Mouse (Mus musculus): ENCODE results near the gene Ncapg2. TPM values are rescaled to one million over a fixed set of nuclear protein-coding genes. Genes with fewer than 3 reads are reported as not detected.

The Ncapg2 gene
- total RNA-seq, 2 experiments from 2014 or later = 5.2 to 5.4 TPM

GRCm38 (mm10) chr12:116438591-116438990 lies 33.4 kb downstream of the Ncapg2 start:
- DNase-seq (ENCODE audit: extremely low spot score in 1 of 2, low spot score in 1 of 2) = no peak

GRCm38 (mm10) chr12:116442184-116442583 lies 37.0 kb downstream of the Ncapg2 start:
- DNase-seq (ENCODE audit: extremely low spot score in 1 of 2, low spot score in 1 of 2) = no peak

GRCm38 (mm10) chr12:116449536-116449935 lies 44.3 kb downstream of the Ncapg2 start:
- no peak for DNase-seq (ENCODE audit: extremely low spot score in 1 of 2, low spot score in 1 of 2)

- no peak for DNase-seq (ENCODE audit: extremely low spot score in 1 of 2, low spot score in 1 of 2)
Measured at GRCm38 (mm10) chr12:116460379-116461065, 55.3 kb downstream of the Ncapg2 start.

GRCm38 (mm10) chr12:116467030-116467429 lies 61.8 kb downstream of the Ncapg2 start:
- DNase-seq (ENCODE audit: extremely low spot score in 1 of 2, low spot score in 1 of 2) = no peak

- no peak for DNase-seq (ENCODE audit: extremely low spot score in 1 of 2, low spot score in 1 of 2)
Measured at GRCm38 (mm10) chr12:116468348-116468747, 63.1 kb downstream of the Ncapg2 start.

- no peak for DNase-seq (ENCODE audit: extremely low spot score in 1 of 2, low spot score in 1 of 2)
Measured at GRCm38 (mm10) chr12:116469096-116469495, 63.9 kb downstream of the Ncapg2 start.

- no peak for DNase-seq (ENCODE audit: extremely low spot score in 1 of 2, low spot score in 1 of 2)
Measured at GRCm38 (mm10) chr12:116473264-116473663, 68.1 kb downstream of the Ncapg2 start.

- no peak for DNase-seq (ENCODE audit: extremely low spot score in 1 of 2, low spot score in 1 of 2)
Measured at GRCm38 (mm10) chr12:116473761-116474160, 68.6 kb downstream of the Ncapg2 start.

GRCm38 (mm10) chr12:116474676-116475075 lies 69.5 kb downstream of the Ncapg2 start:
- DNase-seq (ENCODE audit: extremely low spot score in 1 of 2, low spot score in 1 of 2) = no peak

GRCm38 (mm10) chr12:116478771-116479170 lies 73.6 kb downstream of the Ncapg2 start:
- no peak for DNase-seq (ENCODE audit: extremely low spot score in 1 of 2, low spot score in 1 of 2)

- no peak for DNase-seq (ENCODE audit: extremely low spot score in 1 of 2, low spot score in 1 of 2)
Measured at GRCm38 (mm10) chr12:116481921-116482320, 76.7 kb downstream of the Ncapg2 start.

GRCm38 (mm10) chr12:116483581-116483980 lies 78.4 kb downstream of the Ncapg2 start:
- no peak for DNase-seq (ENCODE audit: extremely low spot score in 1 of 2, low spot score in 1 of 2)

GRCm38 (mm10) chr12:116484991-116485390 lies 79.8 kb downstream of the Ncapg2 start:
- DNase-seq (ENCODE audit: extremely low spot score in 1 of 2, low spot score in 1 of 2) = no peak

- peak; percentile 63 to 64 for DNase-seq (ENCODE audit: extremely low spot score in 1 of 2, low spot score in 1 of 2)
Measured at GRCm38 (mm10) chr12:116485591-116486403, 80.6 kb downstream of the Ncapg2 start, which contains the start of gene Ptprn2. Gene Ptprn2, plus strand, starts transcription at chr12:116485720.

- DNase-seq (ENCODE audit: extremely low spot score in 1 of 2, low spot score in 1 of 2) = no peak
Measured at GRCm38 (mm10) chr12:116486404-116486730, 81.2 kb downstream of the Ncapg2 start.

- DNase-seq (ENCODE audit: extremely low spot score in 1 of 2, low spot score in 1 of 2) = no peak
Measured at GRCm38 (mm10) chr12:116488836-116489235, 83.6 kb downstream of the Ncapg2 start.

- no peak for DNase-seq (ENCODE audit: extremely low spot score in 1 of 2, low spot score in 1 of 2)
Measured at GRCm38 (mm10) chr12:116490575-116491356, 85.6 kb downstream of the Ncapg2 start.

- no peak for DNase-seq (ENCODE audit: extremely low spot score in 1 of 2, low spot score in 1 of 2)
Measured at GRCm38 (mm10) chr12:116498666-116499065, 93.5 kb downstream of the Ncapg2 start.

GRCm38 (mm10) chr12:116500652-116501051 lies 95.5 kb downstream of the Ncapg2 start:
- DNase-seq (ENCODE audit: extremely low spot score in 1 of 2, low spot score in 1 of 2) = no peak

GRCm38 (mm10) chr12:116512482-116512881 lies 107.3 kb downstream of the Ncapg2 start:
- no peak for DNase-seq (ENCODE audit: extremely low spot score in 1 of 2, low spot score in 1 of 2)
